Mouse (Mus musculus) CH12.LX (cell line): ENCODE measurements at regions not wholly inside any gene's neighbourhood (a gene's known extent, or its start where the extent isn't known, plus 50 kb on each side); places are given as distances from the start of the nearest gene placed in this dataset.

ENCODE experiments used
- DNase-seq: peaks from one replicate; pipeline ENCODE4 v3.0.0-alpha.2; 2013; ENCODE audit errors: extremely low read depth
- H3K27ac ChIP-seq: 2 replicates; pipeline ENCODE4 v1.5.1; 2012; ENCODE audit warnings: low read depth, mild to moderate bottlenecking, control low read depth, moderate library complexity; ENCODE audit not compliant: insufficient read depth
- H3K27me3 ChIP-seq: replicated peaks from 2 replicates; pipeline ENCODE3; 2012; ENCODE audit warnings: inconsistent platforms
- H3K36me3 ChIP-seq, 2 experiments: replicated peaks in 1 of 2; 2 replicates each; pipeline versions ENCODE3 to v1.6.1; 2012; ENCODE audit warnings: inconsistent platforms in 1 of 2, low read length in 1 of 2, mild to moderate bottlenecking in 1 of 2, mixed read lengths in 1 of 2, moderate library complexity in 1 of 2; ENCODE audit not compliant: control insufficient read depth in 1 of 2, insufficient read depth in 1 of 2
- H3K4me1 ChIP-seq, 2 experiments: 2 replicates each; pipeline ENCODE4 v1.6.1; 2012; ENCODE audit warnings: inconsistent platforms in 1 of 2, moderate library complexity in 1 of 2; ENCODE audit not compliant: insufficient read depth in 2 of 2, control insufficient read depth in 1 of 2
- H3K4me2 ChIP-seq: 2 replicates; pipeline ENCODE4 v1.6.1; 2012; ENCODE audit warnings: low read depth, mild to moderate bottlenecking, control low read depth; ENCODE audit not compliant: poor library complexity, insufficient read depth, severe bottlenecking
- H3K4me3 ChIP-seq, 3 experiments: fragments of 150-350 bp in 1 of 3; sonication (generic) in 1 of 3; replicated peaks in 1 of 3; 2 replicates each; pipeline versions ENCODE3 to v1.5.1; 2011 to 2012; ENCODE audit warnings: low read depth in 2 of 3, low read length in 2 of 3, mild to moderate bottlenecking in 2 of 3, moderate library complexity in 2 of 3, control low read depth in 1 of 3, improper control_type of control experiment in 1 of 3, inconsistent platforms in 1 of 3, mixed read lengths in 1 of 3; ENCODE audit not compliant: poor library complexity in 1 of 3
- H3K79me2 ChIP-seq: replicated peaks from 2 replicates; pipeline ENCODE4 v1.6.1; 2012; ENCODE audit warnings: mild to moderate bottlenecking, moderate library complexity; ENCODE audit not compliant: control insufficient read depth, poor library complexity, insufficient read depth, severe bottlenecking; ENCODE audit errors: extremely low read depth
- H3K9ac ChIP-seq: 2 replicates; pipeline ENCODE4 v1.6.1; 2012; ENCODE audit warnings: low read depth, mild to moderate bottlenecking, control low read depth, moderate library complexity; ENCODE audit not compliant: insufficient read depth
- H3K9me3 ChIP-seq: replicated peaks from 2 replicates; pipeline ENCODE3; 2012; ENCODE audit warnings: low read length, inconsistent platforms, mixed read lengths
- CTCF ChIP-seq, 2 experiments: IDR thresholded peaks in 1 of 2; conservative IDR thresholded peaks in 1 of 2; 2 replicates each; pipeline ENCODE4 v1.5.1; 2011 to 2012; ENCODE audit warnings: low read depth in 2 of 2, low read length in 2 of 2, improper control_type of control experiment in 1 of 2, inconsistent platforms in 1 of 2, mild to moderate bottlenecking in 1 of 2, moderate library complexity in 1 of 2
- ELF1 ChIP-seq: IDR thresholded peaks from 2 replicates; pipeline ENCODE4 v1.6.1; 2014; ENCODE audit warnings: low read depth, mild to moderate bottlenecking, inconsistent platforms, low read length, improper control_type of control experiment
- JUN ChIP-seq: IDR thresholded peaks from 2 replicates; pipeline ENCODE4 v1.6.1; 2011; ENCODE audit warnings: low read depth, mild to moderate bottlenecking, low read length, improper control_type of control experiment, moderate library complexity; ENCODE audit not compliant: insufficient read depth
- MAFK ChIP-seq: IDR thresholded peaks from 2 replicates; pipeline ENCODE4 v1.6.1; 2011; ENCODE audit warnings: low read length, improper control_type of control experiment; ENCODE audit not compliant: insufficient replicate concordance
- MEF2A ChIP-seq: IDR thresholded peaks from 2 replicates; pipeline ENCODE4 v1.6.1; 2014; ENCODE audit warnings: low read depth, mild to moderate bottlenecking, inconsistent platforms, low read length, improper control_type of control experiment, borderline replicate concordance
- NELFE ChIP-seq: IDR thresholded peaks from 2 replicates; pipeline ENCODE4 v1.6.1; 2011; ENCODE audit warnings: low read depth, low read length, improper control_type of control experiment
- RAD21 ChIP-seq: IDR thresholded peaks from 2 replicates; pipeline ENCODE4 v1.6.1; 2011; ENCODE audit warnings: low read depth, mild to moderate bottlenecking, low read length, improper control_type of control experiment, moderate library complexity
- USF1 ChIP-seq: IDR thresholded peaks from 2 replicates; pipeline ENCODE4 v1.6.1; 2014; ENCODE audit warnings: low read depth, mild to moderate bottlenecking, inconsistent platforms, low read length, improper control_type of control experiment
- ZNF384 ChIP-seq: IDR thresholded peaks from 2 replicates; pipeline ENCODE4 v1.6.1; 2012; ENCODE audit warnings: low read depth, low read length, improper control_type of control experiment, inconsistent platforms
- dilution Hi-C: fragments of 300-500 bp; cut with MboI; formaldehyde crosslinking; loops from 2 replicates; pipeline ENCODE4 v1.14.3; 2020; ENCODE audit warnings: low sequenced_read_pairs; ENCODE audit not compliant: extremely low pct_unique_long_range_greater_than_20kb, extremely low pct_ligation_motif_present
- in situ Hi-C: fragments of 300-500 bp; cut with MboI; formaldehyde crosslinking; loops from 3 replicates; pipeline ENCODE4 v1.14.3; 2019; ENCODE audit warnings: low sequenced_read_pairs, low pct_ligation_motif_present, low pct_unique_long_range_greater_than_20kb, mixed read lengths

DNA sequence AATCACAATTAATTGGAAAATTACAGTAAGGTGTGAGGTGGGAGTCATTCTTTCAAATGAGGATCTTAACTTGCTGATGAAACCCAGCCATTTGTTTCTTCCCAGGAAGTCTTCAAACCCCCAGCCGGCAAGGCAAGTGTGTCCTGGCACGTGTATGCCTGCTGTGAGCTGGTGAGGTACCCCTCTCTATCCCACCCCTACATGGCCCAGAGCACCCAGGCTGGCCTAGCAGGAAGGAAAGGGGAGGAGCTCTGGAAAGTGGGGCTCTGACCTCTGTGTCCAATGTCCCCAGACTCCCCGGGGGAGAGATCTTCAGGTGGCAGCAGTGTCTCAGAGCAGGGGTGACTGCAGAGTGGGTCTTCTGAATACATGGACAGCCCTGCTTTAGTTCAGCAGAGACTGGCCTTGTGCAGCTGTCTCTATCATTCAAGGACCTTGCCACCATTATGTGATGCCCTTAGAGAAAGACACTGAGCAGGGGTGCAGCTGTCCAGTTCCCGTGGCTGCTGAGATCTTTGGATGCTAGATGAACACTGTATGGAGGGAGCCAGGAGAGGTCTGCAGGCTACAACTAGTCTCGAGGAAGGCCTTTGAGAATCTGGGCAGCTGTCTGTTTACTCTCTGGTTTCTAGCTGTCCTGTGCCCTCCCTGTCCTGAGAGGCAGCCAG is 306.8 kb upstream of the Mki67 start:
- TF ChIP-seq NELFE (no peak), CTCF (conservative IDR thresholded peaks at IDR 0.05 in 1 of 2, IDR thresholded peaks at IDR 0.05 in 1 of 2; ENCODE audit: low read depth in 2 of 2, low read length in 2 of 2) (no peak), JUN (no peak), MAFK (no peak)
- Histone ChIP-seq H3K4me2 (no peak overlapping the region), H3K9ac (no peak overlapping the region), H3K27ac (no peak overlapping the region), H3K9me3 (no peaks in the 10 kb centered on the region), H3K36me3 (no peaks in the 10 kb centered on the region), H3K79me2 (no peaks in the 10 kb centered on the region), H3K4me3 (no peak overlapping the region), H3K4me1 (no peaks in the 10 kb centered on the region), H3K27me3 (peaks cover 81% of the 10 kb centered on the region)
- dilution Hi-C loops, result no loop called here
- DNase-seq, result no peak
- in situ Hi-C loops, result no loop called here

DNA sequence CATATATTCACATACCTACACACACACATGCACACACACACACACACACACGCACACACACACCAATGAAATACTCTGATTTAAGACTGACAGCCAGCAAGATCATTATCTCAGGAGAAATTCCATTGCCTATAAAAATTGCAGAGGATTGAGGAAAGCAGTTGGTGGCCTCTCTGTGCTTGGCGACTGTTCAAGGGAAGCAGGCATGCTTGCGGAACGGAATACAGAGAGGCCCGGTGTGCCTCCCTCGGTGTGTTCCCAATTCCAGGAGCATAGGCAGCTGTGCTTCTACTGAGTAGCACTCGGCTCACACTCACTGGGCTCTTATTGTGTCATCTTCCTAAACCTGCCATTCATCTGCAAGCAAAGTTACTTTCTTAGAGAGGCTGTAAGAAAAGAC is 310.3 kb upstream of the Mki67 start:
- peaks cover 76% of the 10 kb centered on the region for H3K27me3 ChIP-seq
- no peaks in the 10 kb centered on the region for H3K9me3 ChIP-seq
- H3K36me3 ChIP-seq, result no peaks in the 10 kb centered on the region
- DNase-seq, result no peak
- H3K4me2 ChIP-seq, result no peak overlapping the region
- in situ Hi-C loops, result no loop called here
- no peak for TF ChIP-seq ZNF384
- no peak for TF ChIP-seq USF1
- no peak for TF ChIP-seq ELF1
- no peak for TF ChIP-seq RAD21
- TF ChIP-seq, all 38 proteins: peak for 0
- no peak overlapping the region for H3K9ac ChIP-seq
- no peaks in the 10 kb centered on the region for H3K79me2 ChIP-seq
- H3K4me1 ChIP-seq, result no peaks in the 10 kb centered on the region; a peak in 1 of 4 replicates
- H3K27ac ChIP-seq, result no peak overlapping the region
- dilution Hi-C loops, result no loop called here
- H3K4me3 ChIP-seq, result no peak overlapping the region

DNA sequence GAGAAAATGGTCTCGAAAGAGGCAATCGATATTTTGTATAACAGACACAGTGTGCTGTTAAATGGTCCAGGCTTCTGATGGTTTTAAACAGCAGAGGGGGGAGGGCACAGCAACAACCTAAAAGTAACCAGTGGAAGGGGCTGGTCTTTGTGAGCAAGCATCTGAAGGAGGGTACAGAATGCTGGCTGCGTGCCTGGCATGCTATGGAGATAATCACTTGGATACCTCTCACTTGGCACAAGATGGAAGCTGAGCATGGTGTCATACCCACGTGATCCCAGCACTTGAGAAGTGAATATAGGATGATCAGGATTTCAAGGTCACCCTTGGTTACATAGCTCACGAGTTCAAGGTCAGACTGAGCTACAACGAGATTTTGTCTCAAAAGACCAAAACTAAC is 315.9 kb upstream of the Mki67 start:
- Histone ChIP-seq H3K4me1 (no peaks in the 10 kb centered on the region; a peak in 1 of 4 replicates), H3K4me3 (no peak overlapping the region), H3K4me2 (no peak overlapping the region), H3K9ac (no peak overlapping the region)
- in situ Hi-C loops, result no loop called here
- no peak for TF ChIP-seq MEF2A
- TF ChIP-seq, all 38 proteins: peak for 0
- H3K79me2 ChIP-seq, result no peaks in the 10 kb centered on the region
- peaks cover 76% of the 10 kb centered on the region for H3K27me3 ChIP-seq
- H3K27ac ChIP-seq, result no peak overlapping the region
- no peaks in the 10 kb centered on the region for H3K9me3 ChIP-seq
- no peak for DNase-seq
- dilution Hi-C loops, result no loop called here
- H3K36me3 ChIP-seq, result no peaks in the 10 kb centered on the region
